Mouse (Mus musculus) midbrain, postnatal 0 days (tissue): ENCODE measurements around the gene Anapc7. TPM values are rescaled to one million over a fixed set of nuclear protein-coding genes. Genes with fewer than 3 reads are reported as not detected.
"Not testable (repeated sequence)": the region's sequence is repeated elsewhere in the genome, so short reads cannot be mapped to it uniquely, and the experiment has no call there.

Source experiments
- ATAC-seq: fragments of 200-750 bp; cut with Nextera tagmentation; 2 replicates; pipeline ENCODE4 v1.8.0; 2017; ENCODE audit warnings: moderate number of reproducible peaks, mild to moderate bottlenecking, moderate TSS enrichment, moderate library complexity; ENCODE audit not compliant: low FRiP score
- DNase-seq: peaks from one replicate; pipeline ENCODE4 v3.0.0-alpha.2; 2015; ENCODE audit warnings: low spot score
- H3K27ac ChIP-seq: fragments of 300-500 bp; sonication (generic); 2 replicates; pipeline ENCODE4 v1.5.1; 2014; ENCODE audit warnings: low read depth, mild to moderate bottlenecking, low read length, mixed read lengths
- H3K27me3 ChIP-seq: fragments of 300-500 bp; sonication (generic); 2 replicates; pipeline ENCODE4 v1.6.1; 2014; ENCODE audit warnings: low read length, control low read depth, mixed read lengths; ENCODE audit not compliant: insufficient read depth
- H3K36me3 ChIP-seq: fragments of 300-500 bp; sonication (generic); 2 replicates; pipeline ENCODE4 v1.6.1; 2014; ENCODE audit warnings: low read length, control low read depth, mixed read lengths; ENCODE audit not compliant: insufficient read depth
- H3K4me1 ChIP-seq: fragments of 300-500 bp; sonication (generic); 2 replicates; pipeline ENCODE4 v1.6.1; 2014; ENCODE audit warnings: mild to moderate bottlenecking, control low read depth, antibody characterized with exemption, low read length, mixed read lengths; ENCODE audit not compliant: insufficient read depth
- H3K4me2 ChIP-seq: fragments of 300-500 bp; sonication (generic); 2 replicates; pipeline ENCODE4 v1.6.1; 2014; ENCODE audit warnings: low read depth, mild to moderate bottlenecking, low read length, mixed read lengths; ENCODE audit not compliant: poor library complexity, severe bottlenecking
- H3K4me3 ChIP-seq: fragments of 300-500 bp; sonication (generic); 2 replicates; pipeline ENCODE4 v1.5.1; 2014; ENCODE audit warnings: low read depth, mild to moderate bottlenecking, low read length, moderate library complexity
- H3K9ac ChIP-seq: fragments of 300-500 bp; sonication (generic); replicated peaks from 2 replicates; pipeline ENCODE4 v1.6.1; 2014; ENCODE audit warnings: mild to moderate bottlenecking, low read length, moderate library complexity, mixed read lengths; ENCODE audit not compliant: poor library complexity, severe bottlenecking
- H3K9me3 ChIP-seq: fragments of 300-500 bp; sonication (generic); 2 replicates; pipeline ENCODE4 v1.6.1; 2016; ENCODE audit warnings: low read length, control low read depth
- CTCF ChIP-seq: IDR thresholded peaks from 2 replicates; pipeline ENCODE4 v1.5.1; 2016; ENCODE audit warnings: antibody characterized with exemption, mild to moderate bottlenecking
- WGBS: fragments of 180-500 bp; shearing (Covaris S2); extraction: QIAGEN DNeasy Blood & Tissue Kit; methylation state at CpG from one replicate; pipeline ENCODE4 v1.1.7; 2014; 5-methylcytosine and 5-hydroxymethylcytosine counted together
- polyA plus RNA-seq: library from polyadenylated mRNA; unstranded; fragments of >200 nt; fragmentation: Nextera tagmentation; extraction: Ambion mirVana; gene quantifications from 2 replicates; pipeline ENCODE4 v1.2.1, GENCODE M21; 2015
- total RNA-seq: library from RNA; depleted of rRNA; stranded (reverse); fragments of >200 nt; gene quantifications from 2 replicates; pipeline ENCODE4 v1.2.3, GENCODE M21; 2014

The Anapc7 gene
- total and polyA plus RNA-seq, 2 experiments from 2014 or later, result 29.3 to 42.8 TPM

GRCm38 (mm10) chr5:122482733-122483391 lies 61.4 kb downstream of the Anapc7 start:
- H3K36me3 ChIP-seq, result peaks cover 30% of the 10 kb centered on the region
- no peaks in the 10 kb centered on the region for H3K4me1 ChIP-seq
- TF ChIP-seq CTCF, result no peak
- DNase-seq, result no peak
- H3K9ac ChIP-seq, result no peak overlapping the region
- no peaks in the 10 kb centered on the region for H3K9me3 ChIP-seq
- no peaks in the 10 kb centered on the region for H3K27me3 ChIP-seq
- no peak overlapping the region for H3K27ac ChIP-seq
- H3K4me3 ChIP-seq, result no peak overlapping the region
- no peak overlapping the region for H3K4me2 ChIP-seq
- 89% methylated on average over 6 of the region's 6 CpGs for WGBS
- ATAC-seq, result no peak

GRCm38 (mm10) chr5:122486243-122486642 lies 64.8 kb downstream of the Anapc7 start:
- not testable (repeated sequence) for H3K9ac ChIP-seq, H3K9me3 ChIP-seq, H3K4me3 ChIP-seq, H3K4me2 ChIP-seq, DNase-seq, H3K27me3 ChIP-seq, ATAC-seq, H3K4me1 ChIP-seq, H3K27ac ChIP-seq
- WGBS, result 74% methylated on average over 5 of the region's 5 CpGs
- peaks cover 28% of the 10 kb centered on the region for H3K36me3 ChIP-seq

GRCm38 (mm10) chr5:122487825-122488224 lies 66.3 kb downstream of the Anapc7 start:
- Histone ChIP-seq H3K27ac (no peak overlapping the region), H3K36me3 (peaks cover 26% of the 10 kb centered on the region), H3K9ac (no peak overlapping the region), H3K4me3 (no peak overlapping the region), H3K4me2 (no peak overlapping the region), H3K4me1 (no peaks in the 10 kb centered on the region), H3K27me3 (no peaks in the 10 kb centered on the region), H3K9me3 (no peaks in the 10 kb centered on the region)
- no peak for TF ChIP-seq CTCF
- no peak for ATAC-seq
- no peak for DNase-seq
- 85% methylated on average over 6 of the region's 6 CpGs for WGBS

- H3K27me3 ChIP-seq, result no peaks in the 10 kb centered on the region
- no peak overlapping the region for H3K4me3 ChIP-seq
- H3K4me1 ChIP-seq, result no peaks in the 10 kb centered on the region
- peaks cover 19% of the 10 kb centered on the region; the same call in 1 of the 2 replicates for H3K36me3 ChIP-seq
- ATAC-seq (no peak), DNase-seq (no peak)
- no peak overlapping the region for H3K27ac ChIP-seq
- WGBS, result 100% methylated on average over 2 of the region's 2 CpGs
- no peak overlapping the region for H3K9ac ChIP-seq
- no peaks in the 10 kb centered on the region for H3K9me3 ChIP-seq
- H3K4me2 ChIP-seq, result no peak overlapping the region
- TF ChIP-seq CTCF, result no peak
These were observed 68.7 kb downstream of the Anapc7 start for GRCm38 (mm10) chr5:122490148-122490547.

- no peak for DNase-seq
- Histone ChIP-seq H3K4me1 (no peaks in the 10 kb centered on the region), H3K4me3 (no peak overlapping the region), H3K9me3 (no peaks in the 10 kb centered on the region), H3K4me2 (no peak overlapping the region), H3K9ac (no peak overlapping the region), H3K27me3 (no peaks in the 10 kb centered on the region), H3K36me3 (peaks cover 19% of the 10 kb centered on the region; the same call in 1 of the 2 replicates), H3K27ac (no peak overlapping the region)
- ATAC-seq, result no peak
- TF ChIP-seq CTCF, result 0 out of 2 replicates have a peak, but pooled peaks have one; percentile 10
- 92% methylated on average over 10 of the region's 10 CpGs for WGBS
These were observed 69.9 kb downstream of the Anapc7 start for GRCm38 (mm10) chr5:122491385-122491784.

- no peak for TF ChIP-seq CTCF
- Histone ChIP-seq H3K36me3 (peaks cover 22% of the 10 kb centered on the region; the same call in 1 of the 2 replicates), H3K9me3 (no peaks in the 10 kb centered on the region), H3K9ac (no peak overlapping the region), H3K27ac (no peak overlapping the region), H3K27me3 (no peaks in the 10 kb centered on the region), H3K4me1 (0 out of 2 replicates have a peak, but pooled peaks cover 5% of the 10 kb centered on the region), H3K4me3 (no peak overlapping the region), H3K4me2 (no peak overlapping the region)
- WGBS, result 90% methylated on average over 2 of the region's 2 CpGs
- no peak for ATAC-seq
- no peak for DNase-seq
These were observed 71.5 kb downstream of the Anapc7 start for GRCm38 (mm10) chr5:122493035-122493434.
